Mouse (Mus musculus) forebrain, embryonic 15.5 days (tissue): Measurements from ENCODE around the gene Ttc8. TPM values are rescaled to one million over a fixed set of nuclear protein-coding genes. Genes with fewer than 3 reads are reported as not detected.

Source experiments
- polyA plus RNA-seq: library from polyadenylated mRNA; unstranded; fragments of >200 nt; fragmentation: Nextera tagmentation; extraction: Ambion mirVana; gene quantifications from 2 replicates; pipeline ENCODE4 v1.2.1, GENCODE M21; 2015

Gene Ttc8
- polyA plus RNA-seq, 1 experiment from 2014 or later = 38.4 TPM

Other genes starting within 250 kb of the Ttc8 start
- 5.0 and 6.7 TPM in 2 replicates for gene Ptpn21, start 183.2 kb upstream of the Ttc8 start, polyA plus RNA-seq
- 126 and 127 TPM in 2 replicates for gene Zc3h14, start 173.6 kb upstream of the Ttc8 start, polyA plus RNA-seq
- 19.2 and 20.5 TPM in 2 replicates for gene Eml5, start 19.1 kb upstream of the Ttc8 start, polyA plus RNA-seq